Mouse (Mus musculus): ENCODE measurements at regions not wholly inside any gene's neighbourhood (a gene's known extent, or its start where the extent isn't known, plus 50 kb on each side); places are given as distances from the start of the nearest gene placed in this dataset.

DNA sequence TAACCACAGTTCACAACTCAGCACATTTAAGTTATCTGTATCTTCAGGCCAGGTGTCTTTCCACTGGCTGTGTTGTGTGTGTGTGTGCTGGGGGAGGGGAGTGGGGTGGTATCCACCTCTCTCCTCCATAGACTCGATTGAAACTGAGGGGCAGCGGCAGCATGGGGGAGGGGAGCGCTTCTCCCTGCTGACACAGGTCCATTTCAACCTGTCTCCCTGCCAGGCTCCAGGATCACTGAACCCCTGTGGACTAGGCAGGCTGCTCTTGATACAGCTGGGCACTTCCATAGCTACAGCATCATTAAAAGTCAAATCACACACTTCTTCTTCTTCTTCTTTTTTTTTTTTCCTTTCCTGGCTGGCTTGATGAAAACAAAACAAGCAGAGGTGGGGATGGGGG lies 338.0 kb downstream of the Igsf11 start:
- Histone ChIP-seq H3K4me2 (replicated peaks; ENCODE audit: low read depth) (no peak overlapping the region), H3K4me1 (replicated peaks; ENCODE audit: control insufficient read depth, insufficient read depth, low read length) (no peaks in the 10 kb centered on the region)
- WGBS: 27% methylated on average over 3 of the region's 3 CpGs

DNA sequence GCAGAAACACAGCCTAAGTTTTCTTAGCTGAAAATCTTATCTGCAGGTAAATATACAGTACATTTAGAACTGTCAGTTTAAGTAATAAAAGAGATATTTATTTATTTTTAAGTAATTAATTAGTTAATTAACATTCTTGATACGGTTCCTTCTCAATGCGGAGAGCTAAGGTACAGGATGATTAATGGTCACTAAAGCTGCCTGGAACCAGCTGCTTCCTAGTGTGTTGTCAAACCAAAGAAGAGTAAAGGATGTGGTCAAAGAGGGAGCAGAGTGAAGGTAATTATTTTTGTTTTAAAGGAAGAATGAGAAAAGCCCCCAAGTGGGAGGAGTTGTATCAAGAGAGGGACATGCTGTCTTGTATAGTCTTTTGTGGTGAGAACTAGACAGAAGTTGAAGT lies 341.8 kb downstream of the Igsf11 start:
- no peak for TF ChIP-seq CTCF (IDR thresholded peaks at IDR 0.05; ENCODE audit: low read depth)
- no peak overlapping the region for H3K27ac ChIP-seq (ENCODE audit: low read depth, low read length)
- no peak overlapping the region for H3K4me2 ChIP-seq (replicated peaks; ENCODE audit: low read depth)
- ATAC-seq: no peak
- H3K9me3 ChIP-seq (ENCODE audit: control insufficient read depth): no peaks in the 10 kb centered on the region
- H3K27me3 ChIP-seq (replicated peaks; ENCODE audit: control insufficient read depth, insufficient read depth, low read length): no peaks in the 10 kb centered on the region
- 46% methylated on average over 2 of the region's 2 CpGs for WGBS
- no peaks in the 10 kb centered on the region for H3K4me1 ChIP-seq (replicated peaks; ENCODE audit: control insufficient read depth, insufficient read depth, low read length)
- H3K36me3 ChIP-seq (ENCODE audit: control insufficient read depth, insufficient read depth): no peaks in the 10 kb centered on the region
- no peak overlapping the region for H3K4me3 ChIP-seq (ENCODE audit: low read depth, low read length)
- H3K9ac ChIP-seq (ENCODE audit: low read depth, low read length): no peak overlapping the region

More for the DNA sequence above, 338.0 kb downstream of the Igsf11 start:
- Histone ChIP-seq H3K4me3 (ENCODE audit: low read depth, low read length) (no peak overlapping the region), H3K27me3 (replicated peaks; ENCODE audit: control insufficient read depth, insufficient read depth, low read length) (no peaks in the 10 kb centered on the region), H3K27ac (ENCODE audit: low read depth, low read length) (no peak overlapping the region), H3K9ac (ENCODE audit: low read depth, low read length) (no peak overlapping the region), H3K36me3 (ENCODE audit: control insufficient read depth, insufficient read depth) (no peaks in the 10 kb centered on the region), H3K9me3 (ENCODE audit: control insufficient read depth) (no peaks in the 10 kb centered on the region)
- no peak for TF ChIP-seq CTCF (IDR thresholded peaks at IDR 0.05; ENCODE audit: low read depth)
- no peak for ATAC-seq

DNA sequence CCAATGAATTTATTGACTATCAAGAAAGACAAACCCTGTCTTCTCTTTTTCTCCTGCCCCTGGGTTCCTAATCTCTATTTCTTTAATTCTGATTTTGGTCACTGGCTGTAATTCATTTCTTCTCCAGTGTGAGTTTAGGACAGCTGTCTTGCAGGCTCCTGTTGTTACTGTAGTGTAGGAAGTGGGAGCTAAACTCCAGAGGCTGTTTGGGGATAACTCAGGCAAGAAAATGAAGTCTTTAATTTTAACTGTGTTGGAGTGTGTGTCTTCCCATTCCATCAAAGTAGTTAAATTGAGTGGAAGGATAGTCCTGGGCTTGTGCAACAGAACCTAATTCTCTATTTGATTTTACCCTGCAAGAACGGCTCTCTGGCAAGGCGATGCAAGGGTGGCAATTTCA lies 381.0 kb downstream of the Igsf11 start:
- Histone ChIP-seq H3K27me3 (replicated peaks; ENCODE audit: control insufficient read depth, insufficient read depth, low read length) (no peaks in the 10 kb centered on the region), H3K9me3 (ENCODE audit: control insufficient read depth) (no peaks in the 10 kb centered on the region), H3K4me1 (replicated peaks; ENCODE audit: control insufficient read depth, insufficient read depth, low read length) (no peaks in the 10 kb centered on the region), H3K36me3 (ENCODE audit: control insufficient read depth, insufficient read depth) (no peaks in the 10 kb centered on the region), H3K9ac (ENCODE audit: low read depth, low read length) (no peak overlapping the region), H3K4me3 (ENCODE audit: low read depth, low read length) (no peak overlapping the region), H3K4me2 (replicated peaks; ENCODE audit: low read depth) (no peak overlapping the region), H3K27ac (ENCODE audit: low read depth, low read length) (no peak overlapping the region)
- no peak for ATAC-seq
- 83% methylated on average over 2 of the region's 2 CpGs for WGBS
- no peak for TF ChIP-seq CTCF (IDR thresholded peaks at IDR 0.05; ENCODE audit: low read depth)

DNA sequence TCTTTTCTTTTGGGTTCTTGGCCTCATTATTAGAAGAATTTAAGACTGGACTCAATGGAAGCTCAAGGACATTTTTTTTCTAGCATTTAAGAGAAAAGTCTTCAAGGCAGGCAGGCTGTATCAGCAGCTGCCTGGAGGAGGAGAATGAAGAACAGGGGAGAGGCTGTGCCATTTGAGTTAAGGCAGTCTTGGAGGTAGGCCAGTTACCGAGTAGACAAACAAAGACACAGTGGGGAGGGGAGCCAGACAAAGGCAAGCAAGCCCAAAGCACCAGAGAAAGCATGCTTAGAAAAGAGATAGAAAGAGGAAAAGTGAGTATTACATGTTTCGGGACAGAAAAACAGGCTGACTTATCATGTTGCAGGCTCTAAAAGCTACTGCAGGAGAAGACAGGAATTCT lies 392.0 kb downstream of the Igsf11 start:
- Histone ChIP-seq H3K36me3 (ENCODE audit: control insufficient read depth, insufficient read depth) (no peaks in the 10 kb centered on the region), H3K27ac (ENCODE audit: low read depth, low read length) (no peak overlapping the region), H3K27me3 (replicated peaks; ENCODE audit: control insufficient read depth, insufficient read depth, low read length) (no peaks in the 10 kb centered on the region), H3K4me2 (replicated peaks; ENCODE audit: low read depth) (no peak overlapping the region), H3K4me3 (ENCODE audit: low read depth, low read length) (no peak overlapping the region), H3K9ac (ENCODE audit: low read depth, low read length) (no peak overlapping the region), H3K4me1 (replicated peaks; ENCODE audit: control insufficient read depth, insufficient read depth, low read length) (no peaks in the 10 kb centered on the region), H3K9me3 (ENCODE audit: control insufficient read depth) (no peaks in the 10 kb centered on the region)
- no peak for ATAC-seq
- no peak for TF ChIP-seq CTCF (IDR thresholded peaks at IDR 0.05; ENCODE audit: low read depth)
- 49% methylated on average over 2 of the region's 2 CpGs for WGBS

DNA sequence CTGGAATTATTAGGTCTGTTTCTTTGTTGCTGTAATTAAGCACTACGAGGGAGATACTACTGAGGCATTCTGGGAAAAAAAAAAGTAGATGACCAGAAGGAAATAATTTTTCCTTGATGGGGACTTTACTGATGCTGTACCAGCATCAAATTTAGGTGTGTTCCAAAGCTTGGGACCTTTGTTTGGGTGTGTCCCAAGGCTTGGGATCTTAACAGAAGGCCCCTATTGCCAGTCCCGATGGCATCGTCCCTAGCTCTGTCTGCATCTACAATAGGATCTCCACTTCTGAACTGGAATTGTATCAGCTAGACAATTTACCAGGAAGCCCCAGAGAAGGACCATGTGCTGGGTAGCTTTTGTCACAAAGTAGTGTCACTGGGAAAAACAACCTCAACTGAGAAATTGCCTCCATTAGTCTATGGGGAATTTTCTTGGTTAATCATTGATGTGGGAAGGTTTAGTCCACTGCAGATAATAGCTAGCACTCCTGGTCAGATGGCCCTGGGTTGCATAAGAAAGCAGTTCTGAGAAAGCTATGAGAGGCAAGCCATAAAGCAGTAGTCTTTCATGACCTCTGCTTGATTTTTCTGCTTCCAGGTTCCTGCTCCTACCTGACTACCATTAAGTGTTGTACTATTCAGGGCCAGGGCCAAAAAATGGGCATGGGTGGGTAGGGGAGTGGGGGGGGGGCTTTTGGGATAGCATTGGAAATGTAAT lies 392.7 kb downstream of the Igsf11 start:
- peak; percentile 98 for ATAC-seq
- Histone ChIP-seq H3K9me3 (ENCODE audit: control insufficient read depth) (no peaks in the 10 kb centered on the region), H3K27ac (ENCODE audit: low read depth, low read length) (no peak overlapping the region), H3K4me3 (ENCODE audit: low read depth, low read length) (no peak overlapping the region), H3K27me3 (replicated peaks; ENCODE audit: control insufficient read depth, insufficient read depth, low read length) (no peaks in the 10 kb centered on the region), H3K9ac (ENCODE audit: low read depth, low read length) (no peak overlapping the region), H3K36me3 (ENCODE audit: control insufficient read depth, insufficient read depth) (no peaks in the 10 kb centered on the region), H3K4me1 (replicated peaks; ENCODE audit: control insufficient read depth, insufficient read depth, low read length) (no peaks in the 10 kb centered on the region), H3K4me2 (replicated peaks; ENCODE audit: low read depth) (no peak overlapping the region)
- WGBS: 48% methylated on average over 3 of the region's 3 CpGs
- no peak for TF ChIP-seq CTCF (IDR thresholded peaks at IDR 0.05; ENCODE audit: low read depth)

DNA sequence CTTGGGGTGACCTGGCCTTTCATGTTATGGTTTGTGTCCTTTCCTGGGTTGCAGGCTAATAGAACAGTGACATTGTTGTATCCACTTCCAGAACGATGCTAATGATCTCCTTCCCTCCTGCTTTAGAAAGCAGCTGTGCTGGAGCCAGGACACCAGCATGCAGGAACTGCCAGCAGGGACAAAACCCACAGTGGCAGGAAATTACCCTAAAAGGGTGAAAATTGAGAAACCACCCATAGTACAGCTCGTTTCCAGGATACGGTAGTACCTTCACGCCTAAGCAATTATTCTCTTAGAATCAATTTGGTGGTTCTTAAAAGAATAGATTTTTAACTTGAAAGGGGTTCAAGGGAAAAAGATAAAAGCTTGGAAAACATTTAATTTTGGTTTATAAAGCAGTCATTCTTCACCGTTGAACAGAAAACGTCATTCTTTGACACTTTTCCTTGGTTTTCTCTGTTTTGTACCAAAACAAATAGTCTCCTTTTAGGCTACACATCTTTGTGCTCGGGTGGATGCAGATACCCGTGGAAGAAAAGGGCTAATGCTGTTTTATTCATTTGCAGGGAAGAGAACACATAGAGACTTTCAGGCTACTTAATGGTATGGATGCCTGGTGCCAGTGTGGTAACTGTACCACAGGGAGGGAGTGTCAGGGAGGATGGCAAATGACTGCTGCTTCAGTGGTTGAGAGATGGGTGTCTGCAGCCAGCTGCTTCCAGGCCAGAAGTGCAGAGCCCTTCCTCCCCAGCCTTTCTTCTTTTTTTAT lies 394.5 kb downstream of the Igsf11 start:
- H3K9me3 ChIP-seq (ENCODE audit: control insufficient read depth): no peaks in the 10 kb centered on the region
- H3K4me3 ChIP-seq (ENCODE audit: low read depth, low read length): no peak overlapping the region
- no peak for ATAC-seq
- no peaks in the 10 kb centered on the region for H3K36me3 ChIP-seq (ENCODE audit: control insufficient read depth, insufficient read depth)
- no peaks in the 10 kb centered on the region for H3K4me1 ChIP-seq (replicated peaks; ENCODE audit: control insufficient read depth, insufficient read depth, low read length)
- 75% methylated on average over 8 of the region's 8 CpGs for WGBS
- H3K27me3 ChIP-seq (replicated peaks; ENCODE audit: control insufficient read depth, insufficient read depth, low read length): no peaks in the 10 kb centered on the region
- no peak for TF ChIP-seq CTCF (IDR thresholded peaks at IDR 0.05; ENCODE audit: low read depth)
- H3K9ac ChIP-seq (ENCODE audit: low read depth, low read length): no peak overlapping the region
- H3K27ac ChIP-seq (ENCODE audit: low read depth, low read length): no peak overlapping the region
- H3K4me2 ChIP-seq (replicated peaks; ENCODE audit: low read depth): no peak overlapping the region

Measured in intestine, postnatal 0 days (tissue).